Mouse (Mus musculus) left cerebral cortex, postnatal 4 days (tissue): ENCODE measurements around the gene Cadm3. TPM values are rescaled to one million over a fixed set of nuclear protein-coding genes. Genes with fewer than 3 reads are reported as not detected.
A peak's percentile ranks its signal among the peaks of the same experiment; 100 is the strongest.
"Not testable (repeated sequence)": the region's sequence is repeated elsewhere in the genome, so short reads cannot be mapped to it uniquely, and the experiment has no call there.

Source experiments
- DNase-seq: peaks from one replicate; pipeline ENCODE4 v3.0.0-alpha.2; 2022
- intact Hi-C: fragments of 180-260 bp; cut with DNase I; formaldehyde crosslinking; loops from one replicate; pipeline ENCODE4 v1.15.1; 2025
- total RNA-seq, 2 experiments: library from RNA; stranded (reverse); gene quantifications; 2 replicates each; pipeline ENCODE4 v1.2.3; 2021

The Cadm3 gene
- total RNA-seq, 2 experiments from 2014 or later: 502 to 546 TPM

DNA sequence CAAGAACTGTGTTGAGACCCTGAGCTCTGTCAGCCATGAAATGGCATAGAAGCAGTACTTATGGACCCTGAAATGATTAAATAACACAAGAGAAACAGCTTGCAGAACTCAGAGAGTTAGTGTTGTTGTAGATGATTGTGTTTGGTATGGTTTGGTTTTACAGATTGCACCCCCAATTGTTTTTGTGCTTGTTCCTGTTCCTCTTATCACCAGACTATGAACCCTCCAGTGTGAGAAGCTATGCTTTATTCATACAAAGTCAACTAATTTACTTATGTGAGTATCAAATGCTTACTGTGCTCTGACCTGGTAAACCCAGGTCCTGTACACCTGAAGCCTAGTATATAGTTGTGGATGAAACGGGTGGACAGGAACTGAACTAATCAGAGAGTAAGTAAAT, 40.9 kb downstream of the Cadm3 start:
- no peak for DNase-seq
- intact Hi-C loops: no loop called here

DNA sequence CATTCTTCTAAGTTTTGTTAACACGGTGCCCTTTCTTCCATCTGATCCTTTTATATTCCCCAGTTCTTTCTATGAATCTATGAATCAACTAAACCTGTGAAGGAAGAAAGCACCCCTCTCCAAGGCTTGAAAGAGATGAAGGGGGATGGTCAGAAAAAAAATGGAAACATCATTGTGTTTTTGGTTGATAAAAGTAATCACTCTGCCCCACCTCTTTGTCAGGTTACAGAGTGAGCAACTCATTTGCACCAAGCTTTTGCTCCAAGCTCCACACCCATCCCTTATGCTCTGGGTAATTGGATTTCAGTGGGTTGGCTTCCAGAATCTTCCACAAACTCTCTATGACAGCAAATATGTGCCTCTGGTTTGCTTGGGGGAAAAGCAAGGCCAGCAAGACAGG, 42.1 kb downstream of the Cadm3 start:
- intact Hi-C loops: no loop called here
- no peak for DNase-seq

DNA sequence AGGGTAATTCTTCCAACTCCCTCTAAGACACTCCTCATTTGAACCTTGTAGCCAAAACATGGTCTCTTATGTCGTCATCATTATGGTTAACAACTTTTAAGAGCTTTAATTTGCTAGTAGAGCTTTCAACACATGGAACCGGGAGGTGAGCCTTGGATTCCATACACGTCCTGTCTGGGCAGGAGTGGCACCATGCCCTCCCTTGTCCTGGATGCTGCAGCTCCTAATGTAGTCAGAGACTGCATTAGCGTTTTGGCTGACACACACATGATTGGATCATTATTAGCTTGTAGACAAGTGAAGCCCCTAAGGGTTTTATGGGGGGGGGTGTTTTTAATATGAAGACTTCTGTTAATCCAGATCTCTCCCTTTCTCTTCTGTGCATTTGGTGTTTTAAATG, 42.5 kb downstream of the Cadm3 start:
- intact Hi-C loops: no loop called here

DNA sequence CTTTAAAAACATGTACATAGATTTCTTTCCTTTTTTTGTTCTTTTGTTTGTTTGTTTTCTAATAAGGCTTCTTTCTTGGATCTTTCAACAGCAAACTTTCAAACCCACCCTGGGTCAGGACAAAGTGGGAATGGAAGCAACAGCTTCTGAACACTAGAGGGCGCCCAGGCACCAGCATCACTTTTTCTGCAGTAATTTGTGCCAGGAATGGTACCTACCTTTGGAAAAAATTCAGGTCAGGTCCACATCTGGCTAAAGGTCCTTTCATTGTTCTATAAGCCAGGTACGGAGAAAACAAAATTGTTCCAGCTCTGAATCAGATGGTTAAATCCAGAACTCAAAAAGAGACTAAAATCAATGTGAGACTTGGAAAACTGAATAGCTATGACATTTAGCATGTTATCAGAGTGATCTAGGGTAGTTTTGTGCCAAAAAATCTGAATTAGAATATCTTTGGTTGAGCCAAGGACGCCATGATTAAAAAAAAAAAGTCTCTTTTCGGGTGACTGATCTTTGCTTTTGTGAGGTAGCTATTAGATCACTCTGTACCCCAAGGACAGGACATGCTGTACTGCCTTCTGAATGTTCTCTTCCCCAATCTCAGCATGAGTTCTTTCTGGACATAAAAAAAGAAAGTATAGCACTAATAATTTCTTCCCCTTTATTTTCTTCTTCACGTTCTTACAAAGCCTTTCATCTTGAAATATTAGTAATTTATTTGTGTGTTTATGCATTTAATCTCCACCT, 43.5 kb downstream of the Cadm3 start:
- peak; percentile 53 for DNase-seq

More for the DNA sequence above, 42.5 kb downstream of the Cadm3 start:
- DNase-seq: no peak

DNA sequence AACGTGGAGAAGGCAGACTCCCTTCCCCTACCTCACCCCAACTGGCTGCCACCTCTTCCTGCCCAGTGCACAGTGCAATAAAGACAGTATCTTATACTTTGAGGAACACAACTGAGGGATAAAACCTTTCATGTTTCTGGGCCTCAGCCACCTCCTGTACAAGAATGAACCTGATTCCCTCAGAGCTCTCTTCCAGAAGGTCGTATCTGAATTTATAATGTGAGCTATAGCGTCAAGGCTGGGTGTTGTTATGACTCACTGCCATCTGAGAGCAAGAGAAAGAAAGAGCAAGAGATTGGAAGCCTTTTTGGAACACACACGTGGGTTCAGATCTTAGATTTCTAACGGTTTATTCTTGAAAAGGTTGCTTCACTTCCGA, 45.3 kb downstream of the Cadm3 start:
- DNase-seq: no peak
- intact Hi-C loops: no loop called here

More for the DNA sequence above, 43.5 kb downstream of the Cadm3 start:
- intact Hi-C loops: no loop called here

DNA sequence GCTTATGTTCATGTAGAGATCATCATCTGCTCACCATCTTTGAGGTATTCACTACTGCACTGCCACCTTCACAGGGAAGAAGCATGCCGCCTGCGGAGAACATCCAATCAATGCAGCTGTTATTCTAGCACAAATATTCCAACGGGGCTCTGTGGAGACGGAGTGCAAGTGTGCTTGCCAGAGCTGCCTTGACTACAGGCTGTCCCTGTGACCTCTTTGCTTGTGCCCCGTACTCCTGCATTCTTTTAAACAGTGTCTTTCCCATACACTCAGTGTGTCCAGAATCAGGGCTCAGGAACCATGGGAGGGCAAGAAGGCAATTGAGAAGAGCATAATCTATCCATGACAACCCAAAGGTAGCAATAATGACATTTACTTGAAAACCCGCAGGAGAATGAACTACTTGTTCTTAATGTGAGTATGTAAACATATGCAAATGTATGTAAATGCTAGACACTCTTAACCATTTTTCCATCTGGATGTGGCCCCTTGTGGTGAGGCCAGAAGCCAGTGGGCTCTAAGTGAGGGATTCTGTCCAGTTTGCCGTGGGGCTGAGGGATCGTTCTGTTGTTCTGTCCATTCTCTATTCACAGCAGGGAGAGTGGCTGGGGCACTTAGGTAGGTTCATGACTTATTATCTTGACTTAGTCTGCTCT, 45.8 kb downstream of the Cadm3 start:
- no peak for DNase-seq
- intact Hi-C loops: no loop called here

DNA sequence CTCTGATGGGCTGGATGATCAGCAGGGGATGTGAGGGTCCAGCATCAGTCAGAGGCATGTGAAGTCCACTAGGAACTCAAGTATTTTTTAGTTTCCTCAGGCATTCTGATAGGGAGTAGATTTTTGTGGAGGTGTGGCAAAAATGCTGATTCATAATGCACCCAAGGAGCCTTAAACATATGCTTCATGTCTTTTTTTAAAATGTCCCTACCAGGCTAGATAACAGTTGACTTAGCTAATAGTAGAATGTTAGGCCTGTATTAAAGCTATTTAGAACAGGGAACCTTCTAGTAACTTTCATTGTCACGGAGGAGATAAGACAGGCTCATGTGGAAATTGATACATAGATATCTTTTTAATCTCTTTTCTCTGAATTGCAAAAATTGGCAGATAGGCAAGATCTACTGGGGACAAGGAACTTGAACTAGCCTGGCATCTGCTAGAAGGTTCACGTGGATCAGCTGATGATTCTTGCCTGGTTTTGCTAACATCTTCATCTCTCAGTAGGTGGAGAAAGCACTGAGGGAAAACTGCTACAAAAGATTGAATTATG, 49.5 kb downstream of the Cadm3 start:
- DNase-seq: no peak
- intact Hi-C loops: no loop called here

DNA sequence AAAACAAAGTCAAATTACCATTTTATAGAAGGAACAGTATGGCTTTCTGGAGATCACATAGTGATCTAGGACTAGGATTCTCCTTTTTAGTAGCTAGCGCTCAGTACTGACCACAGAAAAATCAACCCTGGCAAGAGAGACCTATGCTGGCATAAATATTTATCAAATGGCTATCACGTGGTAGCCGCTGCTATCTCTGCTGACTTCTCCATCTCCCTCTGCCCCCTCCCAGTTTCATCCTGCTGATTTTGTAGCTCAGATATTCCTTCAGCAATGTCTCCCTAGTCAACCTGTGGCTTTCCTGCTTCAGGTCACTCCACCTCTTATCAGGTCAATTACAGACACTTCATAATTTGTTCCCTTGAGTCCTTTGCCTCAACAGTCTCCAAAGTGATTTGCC, 51.8 kb downstream of the Cadm3 start:
- DNase-seq: no peak
- intact Hi-C loops: no loop called here

DNA sequence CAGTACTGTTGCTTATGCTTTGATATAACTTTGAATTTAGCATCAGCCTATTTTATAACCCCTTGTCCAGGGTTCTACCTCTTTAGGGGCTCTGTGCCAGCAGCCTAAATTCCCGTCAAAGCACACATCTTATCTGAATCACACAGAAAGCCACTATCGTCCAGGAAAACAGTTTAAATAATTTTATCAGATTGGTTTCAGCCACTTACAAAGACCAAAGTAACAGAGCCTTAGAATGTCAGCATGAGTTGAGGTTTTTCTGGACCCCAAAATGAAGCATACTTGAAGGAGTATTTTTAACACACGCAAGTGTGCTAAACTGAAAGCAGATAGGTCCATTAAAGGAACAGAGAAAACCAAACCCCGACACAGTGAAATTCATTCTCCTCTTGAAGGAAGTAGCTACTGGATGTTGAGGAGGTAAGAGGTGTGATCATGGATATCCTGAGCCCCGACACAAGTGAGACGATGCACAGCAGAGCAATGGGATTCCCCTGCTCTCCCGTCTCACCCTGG, 53.9 kb downstream of the Cadm3 start:
- intact Hi-C loops, DNase-seq: not testable (repeated sequence)

DNA sequence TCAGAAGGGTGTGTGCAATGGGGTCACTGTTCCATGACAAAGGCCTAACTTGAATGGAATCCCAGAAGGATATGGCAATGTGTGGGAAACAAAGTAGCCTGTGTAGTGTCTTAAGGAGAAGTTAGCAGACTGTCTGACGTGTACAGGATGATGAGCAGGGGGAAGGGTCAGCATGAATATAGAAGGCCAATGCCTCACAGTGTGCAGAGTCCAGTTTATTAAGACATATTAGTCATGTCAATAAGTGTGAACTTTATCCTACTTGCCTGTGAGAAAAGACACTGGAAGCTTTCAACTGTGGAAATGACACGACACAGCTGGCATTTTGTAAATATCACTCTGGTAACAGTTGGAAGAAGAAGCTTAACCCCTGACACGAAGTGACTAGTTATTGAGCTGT, 64.7 kb downstream of the Cadm3 start:
- intact Hi-C loops, DNase-seq: not testable (repeated sequence)

Other genes with a start within 250 kb of the Cadm3 start
- not detected for gene Olfr1408, start 230.3 kb downstream of the Cadm3 start, total RNA-seq
- not detected for gene Olfr1406, start 177.1 kb downstream of the Cadm3 start, total RNA-seq
- not detected for gene Olfr218, start 169.9 kb downstream of the Cadm3 start, total RNA-seq
- gene Olfr1404, start 155.3 kb downstream of the Cadm3 start, total RNA-seq: not detected
- not detected for gene Fcer1a, start 140.5 kb downstream of the Cadm3 start, total RNA-seq
- gene Olfr418, start 101.7 kb downstream of the Cadm3 start, total RNA-seq: not detected
- not detected for gene Mptx2, start 89.9 kb downstream of the Cadm3 start, total RNA-seq
- gene Ackr1, start 33.9 kb downstream of the Cadm3 start, total RNA-seq: 100 to 1,000 TPM; 134 to 136 TPM
- 10 to 100 TPM in 1 of 2 experiments, 1 to 10 TPM in 1; 8.3 to 11.1 TPM for gene Aim2, start 16.8 kb downstream of the Cadm3 start, total RNA-seq
- gene Ifi206, start 123.3 kb upstream of the Cadm3 start, total RNA-seq: not detected
- gene Ifi214, start 168.3 kb upstream of the Cadm3 start, total RNA-seq: not detected
- under 1 TPM in 1 of 2 experiments, not detected in 1; 0.12 TPM for gene Ifi213, start 231.6 kb upstream of the Cadm3 start, total RNA-seq